Mouse (Mus musculus) heart, postnatal 0 days (tissue): ENCODE results near the gene A430078G23Rik.

Source experiments
- CTCF ChIP-seq: IDR thresholded peaks from 2 replicates; pipeline ENCODE4 v1.5.1; 2016; ENCODE audit warnings: antibody characterized with exemption, control low read depth, low read depth
- EP300 ChIP-seq: IDR thresholded peaks from 2 replicates; pipeline ENCODE4 v1.6.1; 2016; ENCODE audit warnings: antibody characterized with exemption, low read depth

- peak; percentile 76 for TF ChIP-seq CTCF
- no peak for TF ChIP-seq EP300
Observed at GRCm38 (mm10) chr8:3387286-3387685, 34.1 kb downstream of the A430078G23Rik start.
